In genomic region chr9:65578801-65579249, GRCm38 (mm10) we compare ENCODE assay signal across 9 mouse cellular contexts. TPM values are rescaled to one million over a fixed set of nuclear protein-coding genes. Genes with fewer than 3 reads are reported as not detected.
DNase-seq lines count a peak whose midpoint lies in the region; ATAC-seq and TF ChIP-seq lines count a peak whose summit lies in the region.
"Had no signal": no experiment of that assay in that cellular context is flagged by ENCODE, and none has a peak within 500 bp of the region (broad histone marks: within the 10 kb centered on the region; RNA-seq: fewer than 3 reads in every experiment).

No protein-coding gene starts in this region.

- H3K36me3 ChIP-seq in erythroblast, embryonic 14.5 days (ENCODE audit: control insufficient read depth), result peaks cover 50% of the 10 kb centered on the region
- no peaks in the 10 kb centered on the region for H3K36me3 ChIP-seq in forebrain, embryonic 14.5 days (ENCODE audit: control insufficient read depth, insufficient read depth, low read length)
- H3K36me3 ChIP-seq in hindbrain, postnatal 0 days (ENCODE audit: insufficient read depth, low read length), result no peaks in the 10 kb centered on the region
- peaks cover 12% of the 10 kb centered on the region for H3K36me3 ChIP-seq in liver, embryonic 14.5 days (replicated peaks; ENCODE audit: control insufficient read depth, insufficient read depth, low read depth)

- WGBS in forebrain, embryonic 14.5 days, result 65% methylated on average over 9 of the region's 9 CpGs
- 54% methylated on average over 9 of the region's 9 CpGs for whole genome bisulfite sequencing in hindbrain, postnatal 0 days
- WGBS in liver, embryonic 14.5 days (ENCODE audit: insufficient replicate concordance), result 8% methylated on average over 9 of the region's 9 CpGs

- peak overlapping the region; percentile 75; the same call in 1 of the 2 replicates for H3K4me2 ChIP-seq in forebrain, embryonic 14.5 days (ENCODE audit: low read length)
- peak overlapping the region; percentile 59 for H3K4me2 ChIP-seq in hindbrain, postnatal 0 days (ENCODE audit: low read depth, low read length)
- peak overlapping the region; percentile 97 for H3K4me2 ChIP-seq in liver, embryonic 14.5 days (ENCODE audit: low read depth)

- TF ChIP-seq CTCF in hindbrain, postnatal 0 days (IDR thresholded peaks at IDR 0.05; ENCODE audit: low read depth), result no peak
- no peak for TF ChIP-seq CTCF in liver, embryonic 14.5 days (IDR thresholded peaks at IDR 0.05; ENCODE audit: low read depth)

- no peak overlapping the region for H3K9ac ChIP-seq in forebrain, embryonic 14.5 days (ENCODE audit: low read length)
- H3K9ac ChIP-seq in hindbrain, postnatal 0 days (replicated peaks; ENCODE audit: low read length), result no peak overlapping the region
- peak overlapping the region; percentile 74 for H3K9ac ChIP-seq in liver, embryonic 14.5 days (replicated peaks)

- no peak overlapping the region for H3K27ac ChIP-seq in forebrain, embryonic 14.5 days (ENCODE audit: low read depth, low read length)
- H3K27ac ChIP-seq in hindbrain, postnatal 0 days, result no peak overlapping the region
- H3K27ac ChIP-seq in liver, embryonic 14.5 days, result peak overlapping the region; percentile 69

- no peak for ATAC-seq in erythroblast, adult 5-6 weeks (replicated peaks; ENCODE audit: low FRiP score, poor library complexity, severe bottlenecking)
- ATAC-seq in forebrain, embryonic 14.5 days, result no peak
- ATAC-seq in hindbrain, postnatal 0 days, result no peak
- ATAC-seq in liver, embryonic 14.5 days (ENCODE audit: insufficient read depth), result no peak

- peak overlapping the region; percentile 70 for H3K4me3 ChIP-seq in erythroblast, embryonic 14.5 days (replicated peaks)
- H3K4me3 ChIP-seq in forebrain, embryonic 14.5 days (ENCODE audit: low read depth, low read length), result peak overlapping the region; percentile 41; the same call in 1 of the 2 replicates
- H3K4me3 ChIP-seq in hindbrain, postnatal 0 days (ENCODE audit: low read length), result peak overlapping the region; percentile 50
- H3K4me3 ChIP-seq in liver, embryonic 14.5 days (ENCODE audit: insufficient read depth in 1 of 2, low read depth in 2 of 2, low read length in 2 of 2), result peak overlapping the region; percentile 67 to 86

- peaks cover 78% of the 10 kb centered on the region for H3K4me1 ChIP-seq in erythroblast, embryonic 14.5 days (ENCODE audit: control insufficient read depth)
- peaks cover 18% of the 10 kb centered on the region for H3K4me1 ChIP-seq in forebrain, embryonic 14.5 days (ENCODE audit: control insufficient read depth, insufficient read depth, low read length)
- peaks cover 8% of the 10 kb centered on the region; the same call in 1 of the 2 replicates for H3K4me1 ChIP-seq in hindbrain, postnatal 0 days (ENCODE audit: insufficient read depth, low read length)
- peaks cover 44 to 52% of the 10 kb centered on the region in 2 experiments for H3K4me1 ChIP-seq in liver, embryonic 14.5 days (replicated peaks; ENCODE audit: control insufficient read depth in 2 of 2, insufficient read depth in 2 of 2, low read length in 1 of 2)

- no peak for TF ChIP-seq EP300 in liver, embryonic 14.5 days (IDR thresholded peaks at IDR 0.05; ENCODE audit: low read depth)

- DNase-seq in forebrain, embryonic 14.5 days (ENCODE audit: low spot score), result no peak
- DNase-seq in hindbrain, postnatal 0 days (ENCODE audit: low spot score), result no peak
- DNase-seq in liver, embryonic 14.5 days (ENCODE audit: low read depth in 3 of 3, low spot score in 3 of 3), result no peak
- peak; percentile 44 to 71 for DNase-seq in natural killer cell, adult 2 months (ENCODE audit: low spot score in 2 of 2)
- DNase-seq in cerebellum, postnatal 10 days, result no peak
- DNase-seq in urinary bladder, adult 2 months (ENCODE audit: low spot score), result no peak

- H3K27me3 ChIP-seq in erythroblast, embryonic 14.5 days (ENCODE audit: control insufficient read depth), result no peaks in the 10 kb centered on the region
- no peaks in the 10 kb centered on the region for H3K27me3 ChIP-seq in forebrain, embryonic 14.5 days (replicated peaks; ENCODE audit: control insufficient read depth, insufficient read depth, low read length)
- no peaks in the 10 kb centered on the region for H3K27me3 ChIP-seq in hindbrain, postnatal 0 days (ENCODE audit: insufficient read depth, low read length)
- H3K27me3 ChIP-seq in liver, embryonic 14.5 days (ENCODE audit: control insufficient read depth, insufficient read depth, low read length), result no peaks in the 10 kb centered on the region
- H3K27me3 ChIP-seq: Patski had no signal

- H3K9me3 ChIP-seq in erythroblast, embryonic 14.5 days (ENCODE audit: control insufficient read depth, low read length), result no peaks in the 10 kb centered on the region
- no peaks in the 10 kb centered on the region for H3K9me3 ChIP-seq in forebrain, embryonic 14.5 days (replicated peaks; ENCODE audit: control insufficient read depth, low read length)
- H3K9me3 ChIP-seq in hindbrain, postnatal 0 days (ENCODE audit: low read length), result no peaks in the 10 kb centered on the region
- H3K9me3 ChIP-seq in liver, embryonic 14.5 days (ENCODE audit: control insufficient read depth, low read length), result no peaks in the 10 kb centered on the region

RNA-seq across cellular contexts. Expression of gene Plekho2, which starts 1.0 kb away (rescaled TPM):
- polyA plus RNA-seq in erythroblast, embryonic 14.5 days (2012), result 11.7 and 13.8 TPM in 2 replicates
- 22.3 and 23.4 TPM in 2 replicates for total RNA-seq in erythroblast, adult 5-6 weeks (2015; ENCODE audit: low replicate concordance)
- 25.3 and 39.0 TPM in 2 replicates for total RNA-seq in erythroblast, adult 5-6 weeks (2017; ENCODE audit: low replicate concordance)
- polyA plus RNA-seq in forebrain, embryonic 14.5 days (2014; fragmentation: Nextera tagmentation; extraction: Ambion mirVana), result 3.6 and 3.9 TPM in 2 replicates
- 12.7 and 17.9 TPM in 2 replicates for total RNA-seq in hindbrain, postnatal 0 days (2014; rRNA removed)
- 7.0 and 7.8 TPM in 2 replicates for polyA plus RNA-seq in hindbrain, postnatal 0 days (2015; fragmentation: Nextera tagmentation; extraction: Ambion mirVana)
- 15.5 and 15.7 TPM in 2 replicates for polyA plus RNA-seq in liver, embryonic 14.5 days (2012; rRNA removed)
- polyA plus RNA-seq in liver, embryonic 14.5 days (2014; fragmentation: Nextera tagmentation; extraction: Ambion mirVana), result 21.5 and 24.2 TPM in 2 replicates
- polyA plus RNA-seq in urinary bladder, adult 2 months (2012; rRNA removed), result 45.4 and 50.5 TPM in 2 replicates

RNA-seq across cellular contexts. Expression of gene Pif1, which starts 8.1 kb away (rescaled TPM):
- 4.9 and 5.2 TPM in 2 replicates for polyA plus RNA-seq in erythroblast, embryonic 14.5 days (2012)
- total RNA-seq in erythroblast, adult 5-6 weeks (2015; ENCODE audit: low replicate concordance), result 2.9 and 6.9 TPM in 2 replicates
- total RNA-seq in erythroblast, adult 5-6 weeks (2017; ENCODE audit: low replicate concordance), result 6.5 and 19.7 TPM in 2 replicates
- 5.8 and 6.3 TPM in 2 replicates for polyA plus RNA-seq in forebrain, embryonic 14.5 days (2014; fragmentation: Nextera tagmentation; extraction: Ambion mirVana)
- 3.5 and 15.2 TPM in 2 replicates for total RNA-seq in hindbrain, postnatal 0 days (2014; rRNA removed)
- 2.4 and 2.9 TPM in 2 replicates for polyA plus RNA-seq in hindbrain, postnatal 0 days (2015; fragmentation: Nextera tagmentation; extraction: Ambion mirVana)
- polyA plus RNA-seq in liver, embryonic 14.5 days (2012; rRNA removed), result 10.8 and 11.9 TPM in 2 replicates
- polyA plus RNA-seq in liver, embryonic 14.5 days (2014; fragmentation: Nextera tagmentation; extraction: Ambion mirVana), result 6.8 and 7.7 TPM in 2 replicates
- polyA plus RNA-seq in urinary bladder, adult 2 months (2012; rRNA removed), result 0.29 and 0.36 TPM in 2 replicates

RNA-seq across cellular contexts. Expression of gene Rbpms2, which starts 50.6 kb away (rescaled TPM):
- 0.09 and 0.12 TPM in 2 replicates for polyA plus RNA-seq in erythroblast, embryonic 14.5 days (2012)
- total RNA-seq in erythroblast, adult 5-6 weeks (2015; ENCODE audit: low replicate concordance), result 0.84 TPM in 1 of 2 replicates, not detected in the other
- total RNA-seq in erythroblast, adult 5-6 weeks (2017; ENCODE audit: low replicate concordance), result 0.17 TPM in 1 of 2 replicates, not detected in the other
- 3.8 TPM in 2 replicates for polyA plus RNA-seq in forebrain, embryonic 14.5 days (2014; fragmentation: Nextera tagmentation; extraction: Ambion mirVana)
- 3.3 and 5.9 TPM in 2 replicates for total RNA-seq in hindbrain, postnatal 0 days (2014; rRNA removed)
- polyA plus RNA-seq in hindbrain, postnatal 0 days (2015; fragmentation: Nextera tagmentation; extraction: Ambion mirVana), result 3.8 and 5.1 TPM in 2 replicates
- polyA plus RNA-seq in liver, embryonic 14.5 days (2012; rRNA removed), result 8.9 and 11.6 TPM in 2 replicates
- 11.9 and 13.9 TPM in 2 replicates for polyA plus RNA-seq in liver, embryonic 14.5 days (2014; fragmentation: Nextera tagmentation; extraction: Ambion mirVana)
- 142 and 175 TPM in 2 replicates for polyA plus RNA-seq in urinary bladder, adult 2 months (2012; rRNA removed)

RNA-seq across cellular contexts. Expression of gene Ankdd1a, which starts 58.8 kb away (rescaled TPM):
- polyA plus RNA-seq in erythroblast, embryonic 14.5 days (2012), result not detected in 2 replicates
- total RNA-seq in erythroblast, adult 5-6 weeks (2015; ENCODE audit: low replicate concordance), result not detected in 2 replicates
- total RNA-seq in erythroblast, adult 5-6 weeks (2017; ENCODE audit: low replicate concordance), result not detected in 2 replicates
- not detected in 2 replicates for polyA plus RNA-seq in forebrain, embryonic 14.5 days (2014; fragmentation: Nextera tagmentation; extraction: Ambion mirVana)
- total RNA-seq in hindbrain, postnatal 0 days (2014; rRNA removed), result 3.7 and 5.9 TPM in 2 replicates
- 0.81 and 1.2 TPM in 2 replicates for polyA plus RNA-seq in hindbrain, postnatal 0 days (2015; fragmentation: Nextera tagmentation; extraction: Ambion mirVana)
- polyA plus RNA-seq in liver, embryonic 14.5 days (2012; rRNA removed), result 0.06 TPM in 1 of 2 replicates, not detected in the other
- polyA plus RNA-seq in liver, embryonic 14.5 days (2014; fragmentation: Nextera tagmentation; extraction: Ambion mirVana), result not detected in 2 replicates
- polyA plus RNA-seq in urinary bladder, adult 2 months (2012; rRNA removed), result 21.8 and 33.9 TPM in 2 replicates
- polyA plus RNA-seq: Patski had no signal

Comparison
In these comparisons a context has a peak if more than half of its experiments do, and no peak if none do; other contexts are left out.
1. DNase-seq: peak in natural killer cell, adult 2 months (2 of 2); none in forebrain, embryonic 14.5 days (single experiment), hindbrain, postnatal 0 days (single experiment), liver, embryonic 14.5 days (0 of 3), cerebellum, postnatal 10 days (0 of 2) and urinary bladder, adult 2 months (single experiment).
2. Peak in every context shown above with its lines, with median percentiles within 50 percentile points of each other: H3K4me3 ChIP-seq and H3K4me2 ChIP-seq.